Mouse (Mus musculus) midbrain, embryonic 13.5 days (tissue): ENCODE measurements around the gene BC067074. TPM values are rescaled to one million over a fixed set of nuclear protein-coding genes. Genes with fewer than 3 reads are reported as not detected.

Experiments used
- ATAC-seq: fragments of 200-750 bp; cut with Nextera tagmentation; 2 replicates; pipeline ENCODE4 v1.8.0; 2017; ENCODE audit warnings: mild to moderate bottlenecking, moderate TSS enrichment, moderate library complexity
- H3K27ac ChIP-seq: fragments of 300-500 bp; sonication (generic); 2 replicates; pipeline ENCODE4 v1.5.1; 2015; ENCODE audit warnings: inconsistent platforms, mild to moderate bottlenecking, moderate library complexity
- H3K27me3 ChIP-seq: fragments of 300-500 bp; sonication (generic); 2 replicates; pipeline ENCODE4 v1.6.1; 2015; ENCODE audit warnings: mild to moderate bottlenecking, inconsistent platforms
- H3K36me3 ChIP-seq: fragments of 300-500 bp; sonication (generic); 2 replicates; pipeline ENCODE4 v1.6.1; 2015; ENCODE audit warnings: mild to moderate bottlenecking, inconsistent platforms
- H3K4me1 ChIP-seq: fragments of 300-500 bp; sonication (generic); replicated peaks from 2 replicates; pipeline ENCODE4 v1.6.1; 2015; ENCODE audit warnings: inconsistent platforms
- H3K4me2 ChIP-seq: fragments of 300-500 bp; sonication (generic); replicated peaks from 2 replicates; pipeline ENCODE4 v1.6.1; 2015; ENCODE audit warnings: moderate library complexity, mild to moderate bottlenecking, inconsistent platforms
- H3K4me3 ChIP-seq: fragments of 300-500 bp; sonication (generic); replicated peaks from 2 replicates; pipeline ENCODE4 v1.5.1; 2015; ENCODE audit warnings: mild to moderate bottlenecking, inconsistent platforms
- H3K9ac ChIP-seq: fragments of 300-500 bp; sonication (generic); replicated peaks from 2 replicates; pipeline ENCODE4 v1.6.1; 2015; ENCODE audit warnings: mild to moderate bottlenecking, inconsistent platforms
- H3K9me3 ChIP-seq: fragments of 300-500 bp; sonication (generic); 2 replicates; pipeline ENCODE4 v1.6.1; 2016; ENCODE audit warnings: mild to moderate bottlenecking, inconsistent platforms
- WGBS: fragments of 180-500 bp; shearing (Covaris S2); methylation state at CpG from one replicate; pipeline ENCODE4 v1.1.7; 2015; 5-methylcytosine and 5-hydroxymethylcytosine counted together
- polyA plus RNA-seq: library from polyadenylated mRNA; unstranded; fragments of >200 nt; fragmentation: Nextera tagmentation; extraction: Ambion mirVana; gene quantifications from 2 replicates; pipeline ENCODE4 v1.2.1, GENCODE M21; 2015

Gene BC067074
- polyA plus RNA-seq, 1 experiment from 2014 or later, result 0.93 TPM

DNA sequence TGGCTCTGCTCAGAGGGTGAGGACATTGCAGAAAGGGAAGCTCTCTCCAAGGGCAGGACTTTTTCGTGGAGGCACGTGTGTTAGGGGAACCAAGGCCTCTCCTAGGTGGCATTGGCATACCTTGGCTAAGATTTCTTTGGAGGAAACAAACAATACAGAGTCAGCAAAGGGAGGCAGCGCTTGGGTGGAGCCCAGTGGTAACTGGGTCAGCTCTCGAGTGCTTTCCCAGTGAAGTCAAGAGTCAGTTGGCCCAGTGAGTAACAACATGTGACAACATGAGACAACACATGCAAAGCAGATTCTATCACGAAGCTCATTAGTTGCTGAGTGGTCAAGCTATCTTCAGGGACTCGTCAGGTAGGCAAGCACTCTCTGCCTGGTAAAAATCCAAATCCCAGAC is 40.4 kb downstream of the BC067074 start:
- Histone ChIP-seq H3K4me2 (no peak overlapping the region), H3K9ac (no peak overlapping the region), H3K4me3 (no peak overlapping the region), H3K27ac (no peak overlapping the region), H3K27me3 (no peaks in the 10 kb centered on the region), H3K9me3 (no peaks in the 10 kb centered on the region; the same call in 1 of the 2 replicates), H3K36me3 (no peaks in the 10 kb centered on the region), H3K4me1 (no peaks in the 10 kb centered on the region)
- 91% methylated on average over 6 of the region's 6 CpGs for WGBS
- ATAC-seq, result no peak

DNA sequence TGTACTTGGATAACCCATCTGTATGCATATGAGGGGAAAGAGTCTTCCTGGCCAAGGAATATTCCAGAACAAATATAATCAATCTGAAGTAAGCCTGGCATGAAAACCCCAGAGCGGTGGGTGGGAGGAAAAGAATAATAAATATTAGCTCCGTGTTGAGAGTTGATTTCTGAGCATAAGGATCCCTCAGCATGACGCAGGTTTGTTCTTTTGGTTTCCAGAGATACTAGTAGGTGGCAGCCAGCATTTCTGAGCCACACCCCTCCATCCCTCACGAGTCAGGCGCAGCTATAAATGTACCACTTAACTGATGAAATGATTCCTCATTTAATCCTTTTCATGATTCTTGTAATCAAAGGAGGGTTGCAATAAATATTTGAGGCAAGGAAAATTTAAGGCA is 41.0 kb downstream of the BC067074 start:
- WGBS, result 84% methylated on average over 5 of the region's 5 CpGs
- no peak overlapping the region for H3K27ac ChIP-seq
- no peak for ATAC-seq
- no peaks in the 10 kb centered on the region for H3K36me3 ChIP-seq
- no peaks in the 10 kb centered on the region; the same call in 1 of the 2 replicates for H3K9me3 ChIP-seq
- no peak overlapping the region for H3K4me2 ChIP-seq
- no peak overlapping the region for H3K4me3 ChIP-seq
- no peaks in the 10 kb centered on the region for H3K4me1 ChIP-seq
- H3K27me3 ChIP-seq, result no peaks in the 10 kb centered on the region
- no peak overlapping the region for H3K9ac ChIP-seq

DNA sequence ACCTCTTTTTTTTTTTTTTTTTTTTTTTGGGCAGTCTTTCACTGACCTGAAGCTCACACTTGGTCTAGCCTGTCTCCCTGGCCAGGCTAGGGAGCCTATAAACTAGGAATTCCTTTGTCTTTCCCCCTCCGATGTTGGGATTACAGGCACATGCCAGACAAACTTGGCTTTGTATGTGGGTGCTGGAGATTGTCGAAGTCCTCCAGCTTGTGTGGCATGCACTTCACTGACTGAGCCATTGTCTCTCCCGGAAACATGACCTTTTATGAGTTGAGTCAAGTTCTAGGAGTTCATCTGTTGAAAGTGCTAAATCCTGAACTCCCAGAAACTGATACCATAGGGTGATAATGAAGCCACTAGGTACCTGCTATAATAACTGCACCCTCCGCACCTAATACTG is 41.8 kb downstream of the BC067074 start:
- 76% methylated on average over 4 of the region's 4 CpGs for WGBS
- H3K27me3 ChIP-seq, result no peaks in the 10 kb centered on the region
- no peak overlapping the region for H3K4me2 ChIP-seq
- H3K4me3 ChIP-seq, result no peak overlapping the region
- no peak for ATAC-seq
- H3K4me1 ChIP-seq, result no peaks in the 10 kb centered on the region
- no peak overlapping the region for H3K9ac ChIP-seq
- H3K36me3 ChIP-seq, result no peaks in the 10 kb centered on the region
- H3K27ac ChIP-seq, result no peak overlapping the region
- H3K9me3 ChIP-seq, result no peaks in the 10 kb centered on the region; the same call in 1 of the 2 replicates

DNA sequence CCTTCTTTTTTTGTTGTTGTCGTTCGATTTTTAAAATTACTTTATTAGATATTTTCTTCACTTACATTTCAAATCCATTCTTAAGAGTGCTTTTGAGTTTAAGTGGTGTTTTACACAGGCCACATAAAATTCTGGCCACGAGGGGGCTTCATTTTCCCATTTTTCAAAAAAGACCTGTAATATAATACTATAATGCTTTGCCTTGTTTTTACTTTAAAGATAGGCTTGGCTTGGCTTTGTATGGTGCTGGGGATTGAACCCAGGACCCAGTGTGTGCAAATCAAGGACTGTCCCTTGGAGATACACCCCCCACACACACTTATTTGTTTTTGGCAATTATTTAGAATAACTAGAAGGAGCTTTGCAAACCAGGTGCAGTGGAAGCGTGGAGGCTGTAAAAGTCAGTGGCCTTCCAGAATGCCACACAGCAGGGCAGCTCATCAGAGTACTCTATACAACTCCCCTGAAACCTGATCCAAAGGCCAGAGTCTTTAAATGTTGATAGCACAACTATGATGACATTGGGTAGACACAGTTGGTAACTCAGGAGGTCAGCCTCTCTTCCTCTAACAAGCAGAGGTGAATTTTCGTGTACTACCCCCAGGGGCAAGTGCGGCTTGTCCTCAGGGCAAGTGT is 44.4 kb downstream of the BC067074 start:
- no peaks in the 10 kb centered on the region for H3K36me3 ChIP-seq
- 59% methylated on average over 6 of the region's 6 CpGs for WGBS
- H3K4me3 ChIP-seq, result no peak overlapping the region
- H3K9me3 ChIP-seq, result no peaks in the 10 kb centered on the region
- no peak overlapping the region for H3K9ac ChIP-seq
- H3K27ac ChIP-seq, result no peak overlapping the region
- H3K4me2 ChIP-seq, result no peak overlapping the region
- no peaks in the 10 kb centered on the region for H3K27me3 ChIP-seq
- no peaks in the 10 kb centered on the region for H3K4me1 ChIP-seq
- ATAC-seq, result peak; percentile 45; the same call in 1 of the 2 replicates

DNA sequence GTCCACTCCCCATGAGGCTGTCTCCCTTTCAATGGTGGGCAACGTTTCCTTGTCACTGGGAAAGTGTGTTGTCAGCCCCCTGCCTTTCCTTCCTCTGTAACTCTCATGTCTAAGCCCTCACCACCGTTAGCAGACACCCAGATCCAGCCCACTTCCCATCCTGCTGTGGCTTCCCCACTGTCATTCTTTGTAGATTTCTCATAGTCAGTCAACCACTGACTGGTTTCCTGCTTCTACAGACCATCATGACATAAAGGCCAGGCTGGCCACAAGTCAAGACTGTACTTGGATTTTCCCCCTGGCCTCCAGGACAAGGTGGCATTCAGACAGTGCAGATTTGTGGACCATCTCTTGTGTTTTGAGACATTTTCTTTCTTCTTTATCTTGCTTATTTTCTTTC is 47.7 kb downstream of the BC067074 start:
- Histone ChIP-seq H3K4me1 (peaks cover 4% of the 10 kb centered on the region; the same call in 1 of the 2 replicates), H3K27me3 (no peaks in the 10 kb centered on the region), H3K4me2 (no peak overlapping the region), H3K36me3 (no peaks in the 10 kb centered on the region), H3K4me3 (no peak overlapping the region), H3K9me3 (no peaks in the 10 kb centered on the region), H3K27ac (no peak overlapping the region), H3K9ac (no peak overlapping the region)
- WGBS, result 35% methylated on average over 2 of the region's 2 CpGs
- no peak for ATAC-seq

DNA sequence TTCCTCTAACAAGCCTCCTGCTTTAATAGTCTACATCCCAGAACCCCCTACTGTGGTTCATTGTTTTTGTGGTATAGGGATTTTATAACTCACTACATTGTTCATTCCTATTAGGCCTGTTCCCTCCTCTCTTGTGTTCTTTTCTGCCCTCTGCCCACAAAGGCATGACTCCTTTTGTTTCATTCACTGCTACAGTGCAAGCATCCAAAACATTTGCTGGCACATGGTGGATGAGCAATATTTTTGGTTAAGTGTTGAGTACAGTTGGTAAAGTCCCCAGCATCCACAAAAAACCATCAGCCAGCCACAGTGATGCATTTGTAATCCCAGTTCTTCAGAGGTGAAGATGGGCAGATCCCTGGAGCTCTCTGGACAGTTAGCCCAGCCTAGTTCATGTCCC is 48.2 kb downstream of the BC067074 start:
- Histone ChIP-seq H3K27me3 (no peaks in the 10 kb centered on the region), H3K9ac (no peak overlapping the region), H3K36me3 (no peaks in the 10 kb centered on the region), H3K9me3 (no peaks in the 10 kb centered on the region), H3K4me1 (peaks cover 6% of the 10 kb centered on the region; the same call in 1 of the 2 replicates), H3K27ac (no peak overlapping the region), H3K4me3 (no peak overlapping the region), H3K4me2 (no peak overlapping the region)
- ATAC-seq, result no peak

DNA sequence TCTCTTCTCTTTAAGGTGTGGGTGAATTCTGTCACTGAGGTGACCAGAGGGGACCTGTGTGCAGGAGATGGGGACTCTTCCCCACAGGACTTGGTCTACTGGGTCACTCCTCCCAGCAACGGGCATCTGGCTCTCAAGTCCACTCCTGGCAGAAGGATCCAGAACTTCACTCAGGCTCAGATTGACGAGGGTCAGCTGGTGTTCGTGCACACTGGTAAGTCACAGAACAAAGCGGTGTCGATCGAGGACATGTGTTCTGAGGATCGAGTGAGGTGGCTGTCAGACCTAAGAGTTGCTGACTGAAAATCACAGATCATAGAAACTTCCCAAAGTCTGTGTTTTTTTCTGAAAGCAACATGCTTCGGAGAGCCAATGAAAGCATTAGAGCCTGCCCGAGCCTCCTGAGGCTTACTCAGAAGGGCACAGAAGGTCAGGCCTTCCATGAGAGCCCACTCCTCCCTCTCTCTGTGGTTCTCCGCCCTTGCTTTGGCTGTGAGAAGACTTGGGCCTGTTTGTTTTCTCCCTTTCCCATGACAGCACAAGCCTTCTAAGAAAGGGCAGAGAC is 49.5 kb downstream of the BC067074 start:
- no peak for ATAC-seq
- Histone ChIP-seq H3K27me3 (no peaks in the 10 kb centered on the region), H3K36me3 (no peaks in the 10 kb centered on the region), H3K9me3 (no peaks in the 10 kb centered on the region), H3K4me3 (no peak overlapping the region), H3K9ac (no peak overlapping the region), H3K4me2 (no peak overlapping the region), H3K27ac (no peak overlapping the region), H3K4me1 (peaks cover 9% of the 10 kb centered on the region; the same call in 1 of the 2 replicates)
- WGBS, result 81% methylated on average over 10 of the region's 10 CpGs

DNA sequence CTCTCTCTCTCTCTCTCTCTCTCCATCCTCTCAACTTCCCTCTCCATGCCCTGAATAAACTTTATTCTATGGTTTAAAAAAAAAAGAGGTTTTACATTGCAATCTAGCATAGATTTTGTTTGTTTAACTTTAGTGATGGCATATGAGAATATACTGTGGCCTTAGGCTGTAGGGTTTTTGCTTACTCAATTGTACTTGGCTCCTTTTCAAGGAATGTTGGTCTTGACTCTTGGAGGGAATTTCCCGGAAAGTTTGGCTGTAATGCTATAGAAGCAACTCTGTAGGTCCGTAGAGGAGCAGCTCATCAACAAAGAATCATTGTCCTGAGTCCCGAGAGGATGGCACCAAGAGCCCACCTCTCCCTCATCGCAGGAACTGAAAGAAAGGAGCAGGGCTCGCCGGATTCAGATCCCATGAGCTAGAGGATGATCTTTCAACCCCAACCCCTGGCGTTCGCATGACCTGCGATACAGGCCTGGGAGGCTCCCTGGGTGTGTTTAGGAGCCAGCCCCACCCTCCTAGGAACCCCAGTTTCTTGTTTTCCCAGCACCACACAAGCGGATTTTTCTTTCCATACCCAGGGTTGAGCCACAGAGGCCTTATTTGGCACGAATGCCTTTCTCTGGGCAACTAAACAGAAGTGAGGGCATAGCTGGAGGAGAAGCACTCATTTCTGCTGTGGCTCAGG is 57.9 kb downstream of the BC067074 start:
- peaks cover 23% of the 10 kb centered on the region for H3K4me1 ChIP-seq
- no peak overlapping the region for H3K4me2 ChIP-seq
- 79% methylated on average over 11 of the region's 11 CpGs for WGBS
- H3K4me3 ChIP-seq, result no peak overlapping the region
- H3K27ac ChIP-seq, result no peak overlapping the region
- no peaks in the 10 kb centered on the region for H3K9me3 ChIP-seq
- no peak overlapping the region for H3K9ac ChIP-seq
- ATAC-seq, result no peak
- no peaks in the 10 kb centered on the region for H3K27me3 ChIP-seq
- no peaks in the 10 kb centered on the region for H3K36me3 ChIP-seq

DNA sequence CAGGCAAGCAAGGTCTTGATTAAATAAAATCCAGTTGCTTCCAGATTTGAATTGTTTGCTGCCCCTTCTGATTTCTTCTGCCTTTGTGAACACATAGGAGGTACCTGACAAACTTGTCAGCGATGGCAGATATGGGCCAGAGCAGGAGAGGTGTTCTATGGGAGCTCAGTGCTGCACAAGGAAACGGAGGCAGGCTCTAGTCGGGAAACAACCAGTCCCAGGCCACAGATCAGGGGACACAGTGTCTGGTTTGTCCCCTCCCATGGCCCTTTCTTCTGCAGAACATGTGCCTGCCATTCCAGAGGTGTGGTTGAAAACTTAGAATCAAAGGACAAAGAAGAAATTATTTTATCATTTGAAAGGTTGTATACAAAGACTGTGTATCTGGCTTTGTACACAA is 60.6 kb downstream of the BC067074 start:
- 86% methylated on average over 3 of the region's 3 CpGs for WGBS

DNA sequence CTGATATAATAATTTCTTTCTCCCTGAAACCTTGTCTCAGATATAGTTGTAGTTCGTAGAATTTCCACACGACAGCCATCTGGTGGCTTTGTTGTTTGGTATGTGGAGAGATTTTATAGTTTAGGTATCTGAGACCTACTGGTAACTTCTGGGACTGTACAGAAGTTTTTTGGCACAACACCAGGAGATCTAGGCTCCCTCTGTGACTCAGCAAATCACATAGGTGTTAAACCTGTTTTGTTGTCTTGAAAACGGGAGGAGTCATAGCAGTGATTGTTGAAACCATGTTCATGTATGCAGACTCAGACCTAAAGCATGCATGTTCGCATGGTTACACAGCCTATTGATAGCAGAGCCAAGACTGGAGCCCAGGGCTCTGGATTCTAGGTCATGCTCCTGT is 61.0 kb downstream of the BC067074 start:
- H3K9ac ChIP-seq, result no peak overlapping the region
- H3K36me3 ChIP-seq, result no peaks in the 10 kb centered on the region
- peaks cover 19% of the 10 kb centered on the region for H3K4me1 ChIP-seq
- H3K4me3 ChIP-seq, result no peak overlapping the region
- whole genome bisulfite sequencing, result 94% methylated on average over 4 of the region's 4 CpGs
- ATAC-seq, result no peak
- no peak overlapping the region for H3K27ac ChIP-seq
- H3K4me2 ChIP-seq, result no peak overlapping the region
- no peaks in the 10 kb centered on the region for H3K9me3 ChIP-seq
- H3K27me3 ChIP-seq, result no peaks in the 10 kb centered on the region

More for the DNA sequence above, 60.6 kb downstream of the BC067074 start:
- H3K4me3 ChIP-seq, result no peak overlapping the region
- no peak overlapping the region for H3K4me2 ChIP-seq
- H3K9me3 ChIP-seq, result no peaks in the 10 kb centered on the region
- H3K27ac ChIP-seq, result no peak overlapping the region
- ATAC-seq, result no peak
- H3K27me3 ChIP-seq, result no peaks in the 10 kb centered on the region
- peaks cover 19% of the 10 kb centered on the region for H3K4me1 ChIP-seq
- H3K36me3 ChIP-seq, result no peaks in the 10 kb centered on the region
- no peak overlapping the region for H3K9ac ChIP-seq

DNA sequence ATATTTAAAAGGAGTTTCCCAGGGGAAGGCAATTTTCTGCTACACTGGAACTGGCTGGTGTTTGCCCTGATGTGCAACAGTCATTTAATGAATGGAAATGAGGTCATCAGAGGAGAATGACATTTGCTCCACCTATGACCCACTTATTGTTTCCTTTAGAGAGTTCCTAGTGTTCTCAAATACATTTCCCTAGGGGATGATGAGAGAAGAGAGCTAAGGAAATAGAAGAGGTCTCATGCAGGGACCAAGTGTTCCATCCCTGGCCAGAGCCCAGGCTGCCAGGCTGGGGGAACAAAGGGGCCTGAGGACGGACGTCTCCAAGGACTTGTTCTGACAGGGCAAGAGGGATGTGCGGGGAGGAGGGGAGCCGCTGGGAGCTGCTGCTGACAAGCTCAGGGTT is 62.1 kb downstream of the BC067074 start:
- Histone ChIP-seq H3K36me3 (no peaks in the 10 kb centered on the region), H3K4me1 (peaks cover 19% of the 10 kb centered on the region), H3K27me3 (no peaks in the 10 kb centered on the region), H3K27ac (no peak overlapping the region), H3K9ac (no peak overlapping the region), H3K4me3 (no peak overlapping the region), H3K9me3 (no peaks in the 10 kb centered on the region), H3K4me2 (no peak overlapping the region)
- ATAC-seq, result peak; percentile 55; the same call in 1 of the 2 replicates
- 3% methylated on average over 4 of the region's 4 CpGs for WGBS

DNA sequence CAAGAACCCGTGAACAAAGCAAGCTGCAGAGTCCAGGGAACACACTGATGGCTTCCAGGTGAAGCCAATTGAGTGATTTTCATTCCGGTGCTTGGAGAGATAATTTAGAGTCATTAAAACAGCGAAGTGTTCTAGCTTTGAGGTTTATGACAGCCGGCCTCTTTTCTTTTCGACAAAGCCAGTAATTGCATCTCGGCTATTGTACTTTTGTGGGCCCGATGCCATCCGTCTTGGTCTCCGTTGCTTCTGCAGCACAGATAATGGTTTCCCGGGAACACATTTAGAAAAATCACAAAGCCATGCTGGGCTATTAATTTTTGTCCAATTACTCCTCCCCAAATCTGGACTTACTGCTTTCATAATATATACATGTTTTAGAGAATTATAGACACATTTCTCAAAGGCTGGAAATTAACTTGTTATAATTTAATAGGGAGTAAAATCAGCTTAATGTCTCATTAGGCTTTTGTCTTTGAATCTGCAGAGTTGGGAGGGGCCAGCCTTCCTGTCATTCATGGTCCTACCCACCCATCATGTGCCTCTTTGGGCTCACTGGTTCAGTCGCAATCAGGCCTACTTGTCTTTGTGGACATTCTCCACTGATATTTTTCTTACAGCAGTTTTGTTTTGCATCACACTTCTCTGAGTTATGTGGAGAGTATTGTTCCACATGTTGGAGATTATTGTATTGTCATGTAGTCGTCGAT is 64.6 kb downstream of the BC067074 start:
- ATAC-seq, result no peak
- H3K9me3 ChIP-seq, result no peaks in the 10 kb centered on the region

More for the DNA sequence above, 64.6 kb downstream of the BC067074 start:
- Histone ChIP-seq H3K36me3 (no peaks in the 10 kb centered on the region), H3K27ac (no peak overlapping the region), H3K4me2 (no peak overlapping the region), H3K4me1 (peaks cover 16% of the 10 kb centered on the region), H3K27me3 (no peaks in the 10 kb centered on the region), H3K9ac (no peak overlapping the region), H3K4me3 (no peak overlapping the region)
- WGBS, result 83% methylated on average over 13 of the region's 13 CpGs
